Mouse (Mus musculus) intestine, embryonic 15.5 days (tissue): ENCODE measurements around the gene Lect2. TPM values are rescaled to one million over a fixed set of nuclear protein-coding genes. Genes with fewer than 3 reads are reported as not detected.
A peak's percentile ranks its signal among the peaks of the same experiment; 100 is the strongest.

ENCODE experiments used
- ATAC-seq: fragments of 200-750 bp; cut with Nextera tagmentation; 2 replicates; pipeline ENCODE4 v1.8.0; 2017; ENCODE audit warnings: moderate TSS enrichment, moderate library complexity
- H3K27ac ChIP-seq: fragments of 300-500 bp; sonication (generic); 2 replicates; pipeline ENCODE4 v1.5.1; 2015; ENCODE audit warnings: mild to moderate bottlenecking, inconsistent platforms
- H3K27me3 ChIP-seq: fragments of 300-500 bp; sonication (generic); replicated peaks from 2 replicates; pipeline ENCODE4 v1.6.1; 2015; ENCODE audit warnings: inconsistent platforms
- H3K36me3 ChIP-seq: fragments of 300-500 bp; sonication (generic); 2 replicates; pipeline ENCODE4 v1.6.1; 2015; ENCODE audit warnings: inconsistent platforms
- H3K4me1 ChIP-seq: fragments of 300-500 bp; sonication (generic); replicated peaks from 2 replicates; pipeline ENCODE4 v1.6.1; 2015; ENCODE audit warnings: inconsistent platforms
- H3K4me2 ChIP-seq: fragments of 300-500 bp; sonication (generic); replicated peaks from 2 replicates; pipeline ENCODE4 v1.6.1; 2015; ENCODE audit warnings: mild to moderate bottlenecking, inconsistent platforms
- H3K4me3 ChIP-seq: fragments of 300-500 bp; sonication (generic); replicated peaks from 2 replicates; pipeline ENCODE4 v1.5.1; 2015; ENCODE audit warnings: inconsistent platforms
- H3K9ac ChIP-seq: fragments of 300-500 bp; sonication (generic); 2 replicates; pipeline ENCODE4 v1.6.1; 2015; ENCODE audit warnings: inconsistent platforms
- H3K9me3 ChIP-seq: fragments of 300-500 bp; sonication (generic); 2 replicates; pipeline ENCODE4 v1.6.1; 2016; ENCODE audit warnings: inconsistent platforms
- WGBS: fragments of 180-500 bp; shearing (Covaris S2); methylation state at CpG from one replicate; pipeline ENCODE4 v1.1.7; 2015; 5-methylcytosine and 5-hydroxymethylcytosine counted together
- polyA plus RNA-seq: library from polyadenylated mRNA; unstranded; fragments of >200 nt; fragmentation: Nextera tagmentation; extraction: Ambion mirVana; gene quantifications from 2 replicates; pipeline ENCODE4 v1.2.1, GENCODE M21; 2015

Lect2 gene
- polyA plus RNA-seq, 1 experiment from 2014 or later = 13.2 TPM

DNA sequence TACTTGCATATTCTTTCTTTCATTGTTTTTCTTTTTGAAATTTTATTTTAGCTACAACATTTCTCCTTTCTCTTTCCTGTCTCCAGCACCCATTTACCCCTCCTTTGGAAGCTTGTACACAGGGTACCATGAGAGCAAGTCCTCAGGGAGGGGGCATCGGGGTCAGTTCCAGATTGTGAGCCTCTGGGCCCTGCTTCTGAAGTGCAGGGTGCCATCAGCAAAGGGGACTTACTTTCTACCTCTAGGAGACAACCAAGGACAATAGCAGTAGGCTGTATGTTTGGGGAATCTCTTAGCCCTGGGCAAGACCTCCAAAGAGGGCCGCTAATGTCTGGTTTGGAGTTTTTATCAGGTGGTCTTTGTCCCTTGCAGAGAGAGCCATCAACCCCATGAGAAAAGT lies 5.6 kb upstream of the Lect2 start:
- H3K9me3 ChIP-seq = no peaks in the 10 kb centered on the region
- no peaks in the 10 kb centered on the region for H3K27me3 ChIP-seq
- no peak overlapping the region for H3K9ac ChIP-seq
- no peak overlapping the region for H3K4me2 ChIP-seq
- no peak overlapping the region for H3K4me3 ChIP-seq
- H3K36me3 ChIP-seq = no peaks in the 10 kb centered on the region
- ATAC-seq = no peak
- H3K27ac ChIP-seq = no peak overlapping the region
- peaks cover 7% of the 10 kb centered on the region; the same call in 1 of the 2 replicates for H3K4me1 ChIP-seq
- WGBS = 48% methylated on average over 2 of the region's 2 CpGs

DNA sequence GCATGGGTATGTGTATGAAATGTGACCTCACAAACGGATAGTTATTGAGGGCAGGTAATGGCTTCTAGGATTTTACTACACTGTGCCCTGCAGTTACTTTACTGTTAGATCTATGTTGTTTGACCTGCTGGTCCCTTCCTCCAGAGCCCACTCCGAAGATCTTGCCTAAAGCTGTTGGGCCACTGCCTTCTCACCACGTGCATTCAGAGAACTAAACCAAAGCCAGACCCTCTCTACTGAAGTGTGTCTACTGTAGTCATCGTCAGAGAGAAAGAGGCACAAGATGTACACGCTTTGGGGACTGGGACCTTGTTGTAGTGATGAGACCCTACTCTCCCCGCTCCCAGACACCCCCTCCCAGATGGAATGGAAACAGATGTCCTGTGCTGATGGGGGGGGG lies 3.4 kb upstream of the Lect2 start:
- no peaks in the 10 kb centered on the region for H3K36me3 ChIP-seq
- H3K4me2 ChIP-seq = no peak overlapping the region
- H3K9ac ChIP-seq = no peak overlapping the region
- 86% methylated on average over 6 of the region's 6 CpGs for WGBS
- H3K27me3 ChIP-seq = no peaks in the 10 kb centered on the region
- no peak overlapping the region for H3K4me3 ChIP-seq
- H3K27ac ChIP-seq = no peak overlapping the region
- H3K4me1 ChIP-seq = peaks cover 9% of the 10 kb centered on the region; the same call in 1 of the 2 replicates
- H3K9me3 ChIP-seq = no peaks in the 10 kb centered on the region
- ATAC-seq = no peak

DNA sequence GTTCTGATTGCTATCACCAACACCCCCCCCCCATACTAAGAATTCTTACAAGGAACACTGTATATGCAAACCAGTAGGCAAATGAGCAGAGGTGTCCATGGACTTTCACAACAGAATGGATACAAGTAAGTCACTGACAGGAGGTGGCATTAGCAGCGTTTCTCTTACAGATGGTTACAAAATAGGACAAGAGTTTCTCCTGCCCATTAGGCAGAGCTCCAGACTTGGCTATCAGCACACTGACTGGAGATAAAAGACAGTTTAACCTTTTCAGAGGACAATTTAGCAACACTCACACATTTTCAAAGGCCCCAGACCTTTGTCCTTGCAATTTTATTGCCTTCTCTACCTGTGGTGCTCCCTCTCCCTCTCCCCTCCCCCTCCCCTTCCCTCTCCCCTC lies 2.3 kb upstream of the Lect2 start:
- H3K27me3 ChIP-seq = no peaks in the 10 kb centered on the region
- H3K27ac ChIP-seq = no peak overlapping the region
- H3K36me3 ChIP-seq = no peaks in the 10 kb centered on the region
- 15% methylated on average over 1 of the region's 1 CpGs for WGBS
- peak; percentile 53 for ATAC-seq
- H3K4me2 ChIP-seq = no peak overlapping the region
- no peak overlapping the region for H3K4me3 ChIP-seq
- H3K9me3 ChIP-seq = no peaks in the 10 kb centered on the region
- H3K9ac ChIP-seq = no peak overlapping the region
- H3K4me1 ChIP-seq = peaks cover 9% of the 10 kb centered on the region; the same call in 1 of the 2 replicates

DNA sequence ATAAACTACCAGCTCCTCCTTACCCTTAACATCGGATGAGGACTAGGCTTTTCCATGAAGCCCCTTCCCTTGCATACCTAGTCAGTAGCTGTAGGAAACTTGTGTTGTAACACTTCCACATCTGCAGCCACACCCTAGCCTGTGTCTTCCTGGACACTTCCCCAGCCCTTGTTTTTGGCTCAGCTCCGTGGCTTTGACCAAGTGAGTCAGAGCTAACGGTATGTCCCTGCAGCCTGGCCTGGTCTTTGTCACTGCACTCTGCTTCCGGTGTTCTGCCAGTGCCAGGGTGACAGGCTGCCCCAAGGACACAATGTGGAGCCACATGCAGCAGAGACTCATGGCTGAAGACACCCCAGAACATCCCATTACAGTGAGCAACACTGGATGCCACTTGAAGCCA lies 1.1 kb upstream of the Lect2 start:
- 41% methylated on average over 4 of the region's 4 CpGs for WGBS
- Histone ChIP-seq H3K4me1 (peaks cover 9% of the 10 kb centered on the region; the same call in 1 of the 2 replicates), H3K9me3 (no peaks in the 10 kb centered on the region), H3K36me3 (no peaks in the 10 kb centered on the region), H3K27me3 (no peaks in the 10 kb centered on the region), H3K9ac (no peak overlapping the region), H3K4me2 (no peak overlapping the region), H3K4me3 (no peak overlapping the region), H3K27ac (no peak overlapping the region)
- no peak for ATAC-seq

DNA sequence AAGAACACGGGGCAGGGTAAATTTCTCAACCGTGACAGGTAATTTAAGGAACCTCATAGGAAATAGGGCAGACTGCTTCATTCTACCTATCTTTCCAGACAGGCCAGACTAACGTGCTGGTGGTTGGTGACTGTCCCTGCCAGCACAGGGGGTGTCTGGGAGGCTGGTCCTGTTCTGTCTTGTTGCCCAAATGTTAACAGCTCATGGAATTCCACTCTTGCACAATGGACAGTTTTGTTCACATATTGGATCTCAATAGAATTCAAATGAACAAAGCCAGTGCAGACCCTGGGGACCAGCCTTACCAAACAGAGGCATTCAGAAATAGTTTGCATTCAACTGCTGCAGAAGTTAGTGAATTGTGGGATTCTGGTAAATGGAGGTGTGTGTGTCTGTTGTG lies 3.3 kb downstream of the Lect2 start:
- WGBS = 77% methylated on average over 3 of the region's 3 CpGs

DNA sequence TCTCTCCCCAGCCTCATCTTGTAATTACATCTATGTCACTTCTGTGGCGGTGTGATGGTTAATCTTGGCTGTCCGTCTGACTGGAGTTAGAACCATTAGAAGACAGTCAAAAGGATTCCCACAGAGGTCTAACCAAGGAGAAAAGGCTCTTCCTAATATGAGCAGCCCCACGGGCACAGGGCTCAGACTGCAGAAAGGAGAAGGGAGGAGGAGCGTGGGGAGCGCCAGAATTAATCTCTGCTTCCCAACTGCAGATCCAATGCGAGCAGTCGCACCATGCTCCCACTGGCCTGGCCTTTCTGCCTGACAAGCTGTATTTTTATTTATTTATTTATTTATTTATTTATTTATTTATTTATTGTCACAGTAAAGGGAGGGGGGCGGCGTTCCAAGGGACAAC lies 4.5 kb downstream of the Lect2 start:
- Histone ChIP-seq H3K4me2 (no peak overlapping the region), H3K9ac (no peak overlapping the region), H3K27me3 (no peaks in the 10 kb centered on the region), H3K4me3 (no peak overlapping the region), H3K9me3 (no peaks in the 10 kb centered on the region), H3K4me1 (peaks cover 2% of the 10 kb centered on the region; the same call in 1 of the 2 replicates), H3K36me3 (no peaks in the 10 kb centered on the region), H3K27ac (no peak overlapping the region)
- no peak for ATAC-seq
- 82% methylated on average over 9 of the region's 9 CpGs for WGBS

More for the DNA sequence above, 3.3 kb downstream of the Lect2 start:
- Histone ChIP-seq H3K4me1 (peaks cover 9% of the 10 kb centered on the region; the same call in 1 of the 2 replicates), H3K9me3 (no peaks in the 10 kb centered on the region), H3K9ac (no peak overlapping the region), H3K4me2 (no peak overlapping the region), H3K27me3 (no peaks in the 10 kb centered on the region), H3K27ac (no peak overlapping the region), H3K36me3 (no peaks in the 10 kb centered on the region), H3K4me3 (no peak overlapping the region)
- ATAC-seq = no peak

DNA sequence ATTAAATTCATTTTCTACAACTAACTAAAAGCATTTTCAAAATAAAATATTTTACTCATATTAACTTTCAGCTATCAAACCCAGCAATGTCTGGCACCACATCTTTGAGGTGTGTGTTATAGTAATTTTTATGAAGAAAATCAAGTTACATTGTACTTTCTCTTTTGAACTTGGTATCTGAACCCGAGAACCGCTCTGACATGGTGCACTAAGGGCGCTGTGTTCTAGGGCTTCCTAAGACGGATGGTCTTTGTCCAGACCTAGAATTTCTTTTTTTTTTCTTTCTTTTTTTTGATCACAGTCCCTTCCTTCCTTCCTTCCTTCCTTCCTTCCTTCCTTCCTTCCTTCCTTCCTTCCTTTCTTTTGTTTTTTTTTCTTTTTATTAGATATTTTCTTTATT lies 8.5 kb downstream of the Lect2 start:
- Histone ChIP-seq H3K4me1 (no peaks in the 10 kb centered on the region; the same call in 1 of the 2 replicates), H3K9me3 (no peaks in the 10 kb centered on the region), H3K36me3 (no peaks in the 10 kb centered on the region), H3K4me3 (no peak overlapping the region), H3K27me3 (no peaks in the 10 kb centered on the region), H3K9ac (no peak overlapping the region), H3K27ac (no peak overlapping the region), H3K4me2 (no peak overlapping the region)
- WGBS = 96% methylated on average over 4 of the region's 4 CpGs
- ATAC-seq = no peak

DNA sequence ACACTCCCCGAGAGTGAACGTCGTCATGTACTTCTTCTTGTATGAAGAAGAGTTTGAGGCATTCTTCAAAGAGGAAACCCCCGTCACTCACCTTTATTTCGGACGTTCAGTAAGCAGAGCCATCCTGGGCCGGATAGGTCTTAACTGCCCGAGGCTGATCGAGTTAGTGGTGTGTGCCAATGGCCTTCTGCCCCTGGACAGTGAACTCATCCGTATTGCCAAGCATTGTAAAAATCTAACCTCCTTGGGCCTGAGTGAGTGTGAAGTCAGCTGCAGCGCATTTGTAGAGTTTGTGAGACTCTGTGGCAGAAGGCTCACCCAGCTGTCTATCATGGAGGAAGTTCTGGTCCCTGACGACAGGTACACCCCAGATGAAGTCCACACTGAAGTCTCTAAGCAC lies 11.3 kb downstream of the Lect2 start:
- no peak overlapping the region for H3K27ac ChIP-seq

DNA sequence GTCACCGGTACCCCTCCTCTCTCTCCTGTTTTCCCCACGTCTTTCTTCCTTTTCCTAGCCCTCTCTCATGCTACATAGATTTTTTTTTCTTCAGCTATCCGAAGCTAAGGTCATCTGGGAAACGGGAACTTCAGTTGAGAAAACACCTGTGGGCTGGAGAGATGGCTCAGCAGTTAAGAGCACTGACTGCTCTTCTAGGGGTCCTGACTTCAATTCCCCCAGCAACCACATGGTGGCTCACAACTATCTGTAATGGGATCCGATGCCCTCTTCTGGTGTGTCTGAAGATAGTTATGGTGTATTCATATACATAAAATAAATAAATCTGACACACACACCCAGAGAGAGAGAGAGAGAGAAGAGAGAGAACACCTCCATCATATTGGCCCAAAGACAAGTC lies 12.7 kb downstream of the Lect2 start:
- no peak overlapping the region for H3K9ac ChIP-seq
- no peaks in the 10 kb centered on the region for H3K27me3 ChIP-seq
- H3K27ac ChIP-seq = no peak overlapping the region
- H3K4me1 ChIP-seq = no peaks in the 10 kb centered on the region; the same call in 1 of the 2 replicates
- no peaks in the 10 kb centered on the region for H3K36me3 ChIP-seq
- 75% methylated on average over 5 of the region's 5 CpGs for WGBS
- no peak for ATAC-seq
- no peak overlapping the region for H3K4me3 ChIP-seq
- no peak overlapping the region for H3K4me2 ChIP-seq
- no peaks in the 10 kb centered on the region for H3K9me3 ChIP-seq

More for the DNA sequence above, 11.3 kb downstream of the Lect2 start:
- no peaks in the 10 kb centered on the region for H3K27me3 ChIP-seq
- no peak overlapping the region for H3K4me2 ChIP-seq
- no peaks in the 10 kb centered on the region; the same call in 1 of the 2 replicates for H3K4me1 ChIP-seq
- no peak overlapping the region for H3K4me3 ChIP-seq
- no peak overlapping the region for H3K9ac ChIP-seq
- H3K9me3 ChIP-seq = no peaks in the 10 kb centered on the region
- WGBS = 89% methylated on average over 12 of the region's 12 CpGs
- H3K36me3 ChIP-seq = no peaks in the 10 kb centered on the region
- ATAC-seq = no peak

DNA sequence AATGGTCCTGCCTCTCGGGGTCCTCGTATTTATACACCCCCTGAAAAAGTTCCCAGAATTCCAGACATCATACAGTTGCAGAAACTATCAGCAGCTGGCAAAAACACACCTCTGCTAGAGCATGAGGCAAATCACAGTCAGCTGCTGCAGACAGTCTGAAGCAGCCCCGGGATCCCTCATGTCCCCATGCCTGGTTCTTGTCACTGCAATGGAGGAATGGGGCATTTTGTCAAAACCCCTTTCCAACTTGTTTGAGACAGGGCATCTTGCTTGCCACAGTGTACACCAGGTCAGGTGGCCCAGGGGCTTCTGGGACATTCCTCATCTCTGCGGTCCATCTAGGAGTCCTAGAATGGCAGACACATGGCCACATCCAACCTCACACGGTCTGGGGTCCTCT lies 13.4 kb downstream of the Lect2 start:
- WGBS = 85% methylated on average over 5 of the region's 5 CpGs
- no peaks in the 10 kb centered on the region for H3K36me3 ChIP-seq
- no peak overlapping the region for H3K4me2 ChIP-seq
- H3K9me3 ChIP-seq = no peaks in the 10 kb centered on the region
- no peaks in the 10 kb centered on the region for H3K27me3 ChIP-seq
- ATAC-seq = no peak
- no peaks in the 10 kb centered on the region; the same call in 1 of the 2 replicates for H3K4me1 ChIP-seq
- no peak overlapping the region for H3K27ac ChIP-seq
- no peak overlapping the region for H3K4me3 ChIP-seq
- no peak overlapping the region for H3K9ac ChIP-seq

DNA sequence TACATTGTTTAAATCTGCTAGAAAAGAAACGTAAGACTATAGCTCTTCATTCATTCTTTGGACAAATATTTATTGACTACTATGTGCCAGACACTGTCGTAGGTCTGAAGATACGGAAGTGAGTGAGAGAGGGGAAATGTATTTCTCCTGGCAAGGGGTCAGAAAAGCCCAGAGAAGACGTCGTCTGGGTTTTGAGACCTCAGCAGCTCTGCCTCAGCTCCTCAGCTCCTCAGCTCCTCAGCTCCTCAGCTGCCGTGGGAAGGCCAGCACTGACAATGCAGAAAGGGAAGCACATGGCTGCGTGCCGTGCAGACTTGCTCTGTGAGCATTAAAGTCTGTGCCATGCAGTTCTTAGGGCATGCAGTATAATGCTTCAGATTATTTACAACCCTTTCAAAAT lies 18.6 kb downstream of the Lect2 start:
- Histone ChIP-seq H3K27me3 (no peaks in the 10 kb centered on the region), H3K4me2 (no peak overlapping the region), H3K9ac (no peak overlapping the region), H3K36me3 (no peaks in the 10 kb centered on the region), H3K4me3 (no peak overlapping the region), H3K27ac (no peak overlapping the region), H3K4me1 (no peaks in the 10 kb centered on the region), H3K9me3 (no peaks in the 10 kb centered on the region)
- ATAC-seq = no peak
- WGBS = 45% methylated on average over 8 of the region's 8 CpGs

DNA sequence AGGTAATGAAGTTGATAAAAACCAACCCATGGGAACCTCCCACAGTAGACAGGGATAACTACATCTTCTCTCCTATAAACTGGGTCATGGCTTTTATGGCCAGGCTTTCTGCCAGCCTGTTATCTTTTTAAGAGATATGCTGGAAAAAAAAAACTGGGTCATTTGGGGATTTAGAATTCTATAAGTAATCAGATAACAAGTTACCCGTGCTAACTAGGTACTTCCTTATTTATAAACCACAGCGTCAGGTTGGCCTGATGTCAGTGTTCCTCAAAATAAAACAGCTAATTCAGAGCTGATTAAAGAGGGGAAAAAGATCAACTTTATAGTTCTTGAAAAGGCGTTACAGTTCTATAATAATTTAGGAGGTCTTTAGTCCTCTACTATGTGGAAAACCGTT lies 19.3 kb downstream of the Lect2 start:
- 67% methylated on average over 4 of the region's 4 CpGs for WGBS
- no peak for ATAC-seq
- no peaks in the 10 kb centered on the region for H3K36me3 ChIP-seq
- H3K4me2 ChIP-seq = no peak overlapping the region
- no peaks in the 10 kb centered on the region for H3K4me1 ChIP-seq
- H3K27me3 ChIP-seq = no peaks in the 10 kb centered on the region
- H3K4me3 ChIP-seq = no peak overlapping the region
- no peak overlapping the region for H3K27ac ChIP-seq
- no peaks in the 10 kb centered on the region for H3K9me3 ChIP-seq
- H3K9ac ChIP-seq = no peak overlapping the region

DNA sequence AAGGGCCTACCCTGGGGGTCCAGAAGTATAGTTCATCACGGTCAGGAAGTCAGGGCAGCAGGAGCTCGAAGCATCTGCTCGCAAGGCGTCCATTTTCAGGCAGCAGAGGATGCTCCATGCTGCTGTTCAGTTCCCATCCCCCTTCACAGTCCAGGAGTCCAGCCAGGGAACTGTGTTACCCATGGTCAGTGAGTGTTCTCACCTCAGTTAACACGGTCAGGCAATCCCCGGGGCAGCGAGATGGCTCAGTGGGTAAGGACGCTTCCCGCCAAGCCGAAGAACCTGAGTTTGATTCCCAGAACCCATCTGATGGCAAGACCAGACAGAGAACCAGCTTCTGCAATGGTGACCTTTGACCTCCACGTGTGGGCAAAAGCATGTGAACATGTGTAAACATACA lies 20.0 kb downstream of the Lect2 start:
- Histone ChIP-seq H3K4me1 (no peaks in the 10 kb centered on the region), H3K36me3 (no peaks in the 10 kb centered on the region), H3K9ac (no peak overlapping the region), H3K27ac (no peak overlapping the region), H3K4me3 (no peak overlapping the region), H3K9me3 (no peaks in the 10 kb centered on the region), H3K4me2 (no peak overlapping the region), H3K27me3 (no peaks in the 10 kb centered on the region)
- WGBS = 89% methylated on average over 11 of the region's 11 CpGs
- no peak for ATAC-seq
